Mouse (Mus musculus) E14TG2a.4 (cell line): ENCODE results near the gene Cox19.

ENCODE experiments used
- CTCF ChIP-seq: conservative IDR thresholded peaks from 2 replicates; pipeline ENCODE4 v1.5.1; 2014; ENCODE audit warnings: low read length
- NANOG ChIP-seq: IDR thresholded peaks from 2 replicates; pipeline ENCODE4 v1.6.1; 2014; ENCODE audit warnings: borderline replicate concordance, low read length, mixed read lengths
- POU5F1 ChIP-seq: IDR thresholded peaks from 2 replicates; pipeline ENCODE4 v1.6.1; 2014; ENCODE audit warnings: low read length, borderline replicate concordance

DNA sequence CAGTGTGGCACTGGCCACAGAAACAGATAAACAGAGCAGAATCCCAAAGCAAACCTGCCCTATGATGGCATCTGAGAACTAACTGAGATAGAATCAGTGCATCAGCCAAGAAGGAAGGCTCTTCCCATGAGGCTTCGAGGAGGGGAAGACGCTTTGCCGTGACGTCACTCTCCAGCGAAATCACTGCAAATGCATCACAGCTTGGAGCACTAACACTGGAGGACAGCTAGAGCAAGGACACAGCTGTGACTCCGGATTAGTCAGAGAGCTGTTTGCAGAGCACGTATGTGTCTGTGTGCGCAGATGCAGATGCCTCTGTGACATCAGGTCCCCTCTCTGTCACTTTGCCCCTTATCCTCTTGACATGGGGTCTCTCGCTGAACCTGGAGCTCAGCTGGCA is 39.4 kb downstream of the Cox19 start:
- TF ChIP-seq CTCF (no peak), NANOG (no peak), POU5F1 (no peak)
